Mouse (Mus musculus): ENCODE results near the gene Bsdc1. TPM values are rescaled to one million over a fixed set of nuclear protein-coding genes. Genes with fewer than 3 reads are reported as not detected.
"Not testable (repeated sequence)": the region's sequence is repeated elsewhere in the genome, so short reads cannot be mapped to it uniquely, and the experiment has no call there.

The Bsdc1 gene
- total RNA-seq, 1 experiment from 2014 or later, result 36.2 TPM

- ATAC-seq (replicated peaks in 1 of 2; ENCODE audit: insufficient read depth in 1 of 2, low FRiP score in 2 of 2, low TSS enrichment in 1 of 2, low read depth in 1 of 2, poor library complexity in 2 of 2, severe bottlenecking in 2 of 2), result no peak
Measured at GRCm38 (mm10) chr4:129507434-129508236, 46.3 kb downstream of the Bsdc1 start.

GRCm38 (mm10) chr4:129508237-129508515, 46.8 kb downstream of the Bsdc1 start:
- no peak for ATAC-seq (replicated peaks in 1 of 2; ENCODE audit: insufficient read depth in 1 of 2, low FRiP score in 2 of 2, low TSS enrichment in 1 of 2, low read depth in 1 of 2, poor library complexity in 2 of 2, severe bottlenecking in 2 of 2)

- no peak for ATAC-seq (replicated peaks in 1 of 2; ENCODE audit: insufficient read depth in 1 of 2, low FRiP score in 2 of 2, low TSS enrichment in 1 of 2, low read depth in 1 of 2, poor library complexity in 2 of 2, severe bottlenecking in 2 of 2)
Measured at GRCm38 (mm10) chr4:129508834-129509600, 47.6 kb downstream of the Bsdc1 start.

GRCm38 (mm10) chr4:129509650-129510049, 48.3 kb downstream of the Bsdc1 start:
- no peak for ATAC-seq (replicated peaks in 1 of 2; ENCODE audit: insufficient read depth in 1 of 2, low FRiP score in 2 of 2, low TSS enrichment in 1 of 2, low read depth in 1 of 2, poor library complexity in 2 of 2, severe bottlenecking in 2 of 2)

GRCm38 (mm10) chr4:129510723-129511412, 49.5 kb downstream of the Bsdc1 start:
- ATAC-seq (replicated peaks in 1 of 2; ENCODE audit: insufficient read depth in 1 of 2, low FRiP score in 2 of 2, low TSS enrichment in 1 of 2, low read depth in 1 of 2, poor library complexity in 2 of 2, severe bottlenecking in 2 of 2), result no peak

GRCm38 (mm10) chr4:129511413-129512096, 50.2 kb downstream of the Bsdc1 start:
- no peak for ATAC-seq (replicated peaks in 1 of 2; ENCODE audit: insufficient read depth in 1 of 2, low FRiP score in 2 of 2, low TSS enrichment in 1 of 2, low read depth in 1 of 2, poor library complexity in 2 of 2, severe bottlenecking in 2 of 2)

GRCm38 (mm10) chr4:129513086-129513767, 51.8 kb downstream of the Bsdc1 start, which contains the start of gene Marcksl1:
Gene Marcksl1, plus strand, starts transcription at chr4:129513581.
- peak; percentile 75 for ATAC-seq (replicated peaks in 1 of 2; ENCODE audit: insufficient read depth in 1 of 2, low FRiP score in 2 of 2, low TSS enrichment in 1 of 2, low read depth in 1 of 2, poor library complexity in 2 of 2, severe bottlenecking in 2 of 2)

GRCm38 (mm10) chr4:129513891-129514290, 52.5 kb downstream of the Bsdc1 start:
- ATAC-seq (replicated peaks in 1 of 2; ENCODE audit: insufficient read depth in 1 of 2, low FRiP score in 2 of 2, low TSS enrichment in 1 of 2, low read depth in 1 of 2, poor library complexity in 2 of 2, severe bottlenecking in 2 of 2), result no peak

GRCm38 (mm10) chr4:129514300-129514898, 53.0 kb downstream of the Bsdc1 start:
- peak; percentile 34 to 55; a peak in 2 of 4 replicates for ATAC-seq (replicated peaks in 1 of 2; ENCODE audit: insufficient read depth in 1 of 2, low FRiP score in 2 of 2, low TSS enrichment in 1 of 2, low read depth in 1 of 2, poor library complexity in 2 of 2, severe bottlenecking in 2 of 2)

GRCm38 (mm10) chr4:129516925-129517324, 55.5 kb downstream of the Bsdc1 start:
- no peak for ATAC-seq (replicated peaks in 1 of 2; ENCODE audit: insufficient read depth in 1 of 2, low FRiP score in 2 of 2, low TSS enrichment in 1 of 2, low read depth in 1 of 2, poor library complexity in 2 of 2, severe bottlenecking in 2 of 2)

- ATAC-seq (replicated peaks in 1 of 2; ENCODE audit: insufficient read depth in 1 of 2, low FRiP score in 2 of 2, low TSS enrichment in 1 of 2, low read depth in 1 of 2, poor library complexity in 2 of 2, severe bottlenecking in 2 of 2), result no peak
Measured at GRCm38 (mm10) chr4:129518519-129518918, 57.1 kb downstream of the Bsdc1 start.

GRCm38 (mm10) chr4:129525338-129525737, 64.0 kb downstream of the Bsdc1 start:
- no peak for ATAC-seq (replicated peaks in 1 of 2; ENCODE audit: insufficient read depth in 1 of 2, low FRiP score in 2 of 2, low TSS enrichment in 1 of 2, low read depth in 1 of 2, poor library complexity in 2 of 2, severe bottlenecking in 2 of 2)

GRCm38 (mm10) chr4:129525889-129526288, 64.5 kb downstream of the Bsdc1 start:
- no peak for ATAC-seq (replicated peaks in 1 of 2; ENCODE audit: insufficient read depth in 1 of 2, low FRiP score in 2 of 2, low TSS enrichment in 1 of 2, low read depth in 1 of 2, poor library complexity in 2 of 2, severe bottlenecking in 2 of 2)

GRCm38 (mm10) chr4:129528901-129529300, 67.5 kb downstream of the Bsdc1 start:
- not testable (repeated sequence) for ATAC-seq (replicated peaks in 1 of 2; ENCODE audit: insufficient read depth in 1 of 2, low FRiP score in 2 of 2, low TSS enrichment in 1 of 2, low read depth in 1 of 2, poor library complexity in 2 of 2, severe bottlenecking in 2 of 2)

Measured in hematopoietic stem cell, adult 5-6 weeks (primary cell).